Mouse (Mus musculus): ENCODE results near the gene Smim12. TPM values are rescaled to one million over a fixed set of nuclear protein-coding genes. Genes with fewer than 3 reads are reported as not detected.

Gene Smim12
- 60.3 and 61.9 TPM in 2 replicates for polyA plus RNA-seq (2014; fragmentation: Nextera tagmentation; extraction: Ambion mirVana)

DNA sequence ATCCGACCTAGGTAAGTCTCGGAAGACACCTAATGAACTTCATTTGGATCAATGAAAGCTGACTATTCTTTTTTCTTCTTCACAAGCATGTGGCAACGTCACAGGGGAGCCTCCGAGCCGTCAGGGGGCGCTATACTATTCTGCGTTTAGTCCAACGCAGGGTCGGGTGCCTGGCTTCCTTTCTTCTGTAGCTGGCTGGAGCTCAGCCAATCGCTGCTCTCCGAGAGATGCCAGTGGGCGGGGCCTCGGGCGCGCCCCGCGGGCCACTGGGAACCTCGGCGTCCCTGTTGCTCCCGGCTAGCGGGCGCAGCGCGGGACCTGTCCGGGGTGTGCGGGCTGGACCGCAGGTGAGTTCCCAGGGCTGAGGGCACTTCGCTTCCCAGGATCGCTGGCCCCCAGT lies at the start of gene Smim12:
TSS of gene Smim12 (plus strand) at position 233 of the 400 bp plus-strand sequence.
- DNase-seq (ENCODE audit: low spot score) = peak; percentile 100
- Histone ChIP-seq H3K4me1 (replicated peaks; ENCODE audit: control insufficient read depth, insufficient read depth, low read length) (peaks cover 6% of the 10 kb centered on the region), H3K27ac (ENCODE audit: low read depth) (peak within 1 kb of the TSS; percentile 35; the same call in 1 of the 2 replicates), H3K9ac (ENCODE audit: low read length) (peak within 1 kb of the TSS; percentile 93), H3K27me3 (replicated peaks; ENCODE audit: control insufficient read depth, insufficient read depth, low read length) (0 out of 2 replicates have a peak, but pooled peaks cover 3% of the 10 kb centered on the region), H3K4me2 (ENCODE audit: low read length) (peak within 1 kb of the TSS; percentile 83), H3K36me3 (ENCODE audit: control insufficient read depth, insufficient read depth, low read length) (peaks cover 19% of the 10 kb centered on the region), H3K4me3 (ENCODE audit: low read depth, low read length) (peak within 1 kb of the TSS; percentile 100), H3K9me3 (ENCODE audit: control insufficient read depth, low read length) (no peaks in the 10 kb centered on the region)
- under 1% methylated on average over 29 of the region's 29 CpGs for WGBS
- ATAC-seq (replicated peaks; ENCODE audit: low FRiP score, low TSS enrichment, low read depth) = peak; percentile 97

- no peaks in the 10 kb centered on the region for H3K9me3 ChIP-seq (ENCODE audit: control insufficient read depth, low read length)
- H3K27me3 ChIP-seq (replicated peaks; ENCODE audit: control insufficient read depth, insufficient read depth, low read length) = no peaks in the 10 kb centered on the region
- H3K27ac ChIP-seq (ENCODE audit: low read depth) = no peak overlapping the region
- no peaks in the 10 kb centered on the region for H3K36me3 ChIP-seq (ENCODE audit: control insufficient read depth, insufficient read depth, low read length)
- H3K4me3 ChIP-seq (ENCODE audit: low read depth, low read length) = no peak overlapping the region
- no peak overlapping the region for H3K9ac ChIP-seq (ENCODE audit: low read length)
- no peak for ATAC-seq (replicated peaks; ENCODE audit: low FRiP score, low TSS enrichment, low read depth)
- no peak overlapping the region for H3K4me2 ChIP-seq (ENCODE audit: low read length)
- WGBS = 81% methylated on average over 25 of the region's 25 CpGs
- DNase-seq (ENCODE audit: low spot score) = no peak
- no peaks in the 10 kb centered on the region for H3K4me1 ChIP-seq (replicated peaks; ENCODE audit: control insufficient read depth, insufficient read depth, low read length)
These were observed 48.9 kb upstream of the Smim12 start for GRCm38 (mm10) chr4:127194477-127195269.

DNA sequence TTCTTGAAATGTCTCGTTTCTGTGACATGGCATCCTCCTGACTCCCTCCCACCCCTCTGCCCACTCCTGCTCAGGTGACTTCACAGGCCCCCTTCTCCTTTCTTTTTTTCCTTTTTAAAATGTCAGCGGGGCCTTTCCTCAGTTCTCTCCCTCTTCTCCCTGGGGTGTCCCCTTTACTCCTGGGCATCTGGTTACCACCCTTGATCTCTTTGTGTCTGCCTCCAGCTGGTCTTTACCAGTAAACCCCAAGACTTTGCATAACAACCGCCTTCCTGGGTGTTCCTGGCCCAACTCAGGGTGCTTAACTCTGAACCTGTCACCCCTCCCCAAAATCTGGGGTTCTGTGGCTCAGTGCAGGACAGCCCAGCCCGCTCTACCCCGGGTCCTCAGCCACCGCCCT lies 45.0 kb upstream of the Smim12 start:
- Histone ChIP-seq H3K4me2 (ENCODE audit: low read length) (no peak overlapping the region), H3K9ac (ENCODE audit: low read length) (no peak overlapping the region), H3K27me3 (replicated peaks; ENCODE audit: control insufficient read depth, insufficient read depth, low read length) (no peaks in the 10 kb centered on the region), H3K27ac (ENCODE audit: low read depth) (no peak overlapping the region), H3K4me1 (replicated peaks; ENCODE audit: control insufficient read depth, insufficient read depth, low read length) (no peaks in the 10 kb centered on the region), H3K9me3 (ENCODE audit: control insufficient read depth, low read length) (no peaks in the 10 kb centered on the region), H3K36me3 (ENCODE audit: control insufficient read depth, insufficient read depth, low read length) (no peaks in the 10 kb centered on the region), H3K4me3 (ENCODE audit: low read depth, low read length) (no peak overlapping the region)
- ATAC-seq (replicated peaks; ENCODE audit: low FRiP score, low TSS enrichment, low read depth) = no peak
- WGBS = 41% methylated on average over 6 of the region's 6 CpGs
- DNase-seq (ENCODE audit: low spot score) = no peak

DNA sequence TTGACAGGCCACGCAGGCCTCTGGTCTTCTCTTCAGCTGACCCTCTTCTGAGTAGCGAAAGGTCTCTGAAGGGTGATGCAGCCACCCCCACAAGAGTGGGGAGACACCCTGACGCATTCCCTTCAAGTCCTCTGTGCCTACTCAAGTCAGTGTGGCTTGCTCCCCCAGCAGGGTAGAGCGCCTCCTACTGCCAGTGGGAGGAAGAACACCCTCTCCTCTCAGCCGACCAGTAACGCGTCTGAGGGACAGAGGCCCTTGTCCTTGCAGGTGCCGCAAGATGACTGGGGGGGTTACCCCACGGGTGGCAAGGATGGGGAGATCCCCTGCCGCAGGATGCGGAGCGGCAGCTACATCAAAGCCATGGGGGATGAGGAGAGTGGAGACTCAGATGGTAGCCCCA lies 44.2 kb upstream of the Smim12 start:
- WGBS = 62% methylated on average over 12 of the region's 12 CpGs
- Histone ChIP-seq H3K9me3 (ENCODE audit: control insufficient read depth, low read length) (no peaks in the 10 kb centered on the region), H3K36me3 (ENCODE audit: control insufficient read depth, insufficient read depth, low read length) (no peaks in the 10 kb centered on the region), H3K27me3 (replicated peaks; ENCODE audit: control insufficient read depth, insufficient read depth, low read length) (no peaks in the 10 kb centered on the region), H3K4me1 (replicated peaks; ENCODE audit: control insufficient read depth, insufficient read depth, low read length) (no peaks in the 10 kb centered on the region), H3K27ac (ENCODE audit: low read depth) (no peak overlapping the region), H3K4me3 (ENCODE audit: low read depth, low read length) (no peak overlapping the region), H3K4me2 (ENCODE audit: low read length) (no peak overlapping the region), H3K9ac (ENCODE audit: low read length) (no peak overlapping the region)
- DNase-seq (ENCODE audit: low spot score) (no peak), ATAC-seq (replicated peaks; ENCODE audit: low FRiP score, low TSS enrichment, low read depth) (no peak)

DNA sequence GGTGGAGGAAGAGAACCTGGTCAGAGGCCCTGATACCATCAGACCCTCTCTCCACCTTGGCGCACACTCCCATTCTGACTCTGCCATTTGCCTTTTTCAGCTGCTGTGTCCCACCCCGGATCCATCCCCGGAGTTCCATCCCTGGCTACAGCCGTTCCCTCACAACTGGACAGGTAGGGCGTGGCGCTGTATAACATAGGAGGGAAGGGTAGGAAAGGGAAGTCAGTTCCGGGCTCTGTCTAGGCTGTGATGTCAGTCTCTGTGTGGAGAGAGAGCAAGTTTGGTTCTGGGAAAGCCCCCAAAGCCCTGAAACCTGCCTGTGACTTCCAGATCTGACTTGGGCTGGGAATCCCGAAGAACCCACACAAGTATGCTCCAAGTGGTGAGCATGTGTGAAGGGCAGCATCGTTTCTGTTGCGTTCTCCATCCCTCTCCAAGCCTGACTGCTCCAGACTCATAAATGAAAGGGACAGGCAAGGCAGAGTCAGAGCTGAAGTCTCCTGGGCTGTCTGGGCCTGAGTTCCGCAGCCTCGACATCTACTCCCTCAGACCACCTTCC lies 43.3 kb upstream of the Smim12 start:
- Histone ChIP-seq H3K27me3 (replicated peaks; ENCODE audit: control insufficient read depth, insufficient read depth, low read length) (no peaks in the 10 kb centered on the region), H3K4me3 (ENCODE audit: low read depth, low read length) (no peak overlapping the region), H3K27ac (ENCODE audit: low read depth) (no peak overlapping the region), H3K4me2 (ENCODE audit: low read length) (no peak overlapping the region), H3K9ac (ENCODE audit: low read length) (no peak overlapping the region), H3K4me1 (replicated peaks; ENCODE audit: control insufficient read depth, insufficient read depth, low read length) (no peaks in the 10 kb centered on the region), H3K9me3 (ENCODE audit: control insufficient read depth, low read length) (no peaks in the 10 kb centered on the region), H3K36me3 (ENCODE audit: control insufficient read depth, insufficient read depth, low read length) (no peaks in the 10 kb centered on the region)
- ATAC-seq (replicated peaks; ENCODE audit: low FRiP score, low TSS enrichment, low read depth) (no peak), DNase-seq (ENCODE audit: low spot score) (no peak)
- WGBS = 83% methylated on average over 12 of the region's 12 CpGs

DNA sequence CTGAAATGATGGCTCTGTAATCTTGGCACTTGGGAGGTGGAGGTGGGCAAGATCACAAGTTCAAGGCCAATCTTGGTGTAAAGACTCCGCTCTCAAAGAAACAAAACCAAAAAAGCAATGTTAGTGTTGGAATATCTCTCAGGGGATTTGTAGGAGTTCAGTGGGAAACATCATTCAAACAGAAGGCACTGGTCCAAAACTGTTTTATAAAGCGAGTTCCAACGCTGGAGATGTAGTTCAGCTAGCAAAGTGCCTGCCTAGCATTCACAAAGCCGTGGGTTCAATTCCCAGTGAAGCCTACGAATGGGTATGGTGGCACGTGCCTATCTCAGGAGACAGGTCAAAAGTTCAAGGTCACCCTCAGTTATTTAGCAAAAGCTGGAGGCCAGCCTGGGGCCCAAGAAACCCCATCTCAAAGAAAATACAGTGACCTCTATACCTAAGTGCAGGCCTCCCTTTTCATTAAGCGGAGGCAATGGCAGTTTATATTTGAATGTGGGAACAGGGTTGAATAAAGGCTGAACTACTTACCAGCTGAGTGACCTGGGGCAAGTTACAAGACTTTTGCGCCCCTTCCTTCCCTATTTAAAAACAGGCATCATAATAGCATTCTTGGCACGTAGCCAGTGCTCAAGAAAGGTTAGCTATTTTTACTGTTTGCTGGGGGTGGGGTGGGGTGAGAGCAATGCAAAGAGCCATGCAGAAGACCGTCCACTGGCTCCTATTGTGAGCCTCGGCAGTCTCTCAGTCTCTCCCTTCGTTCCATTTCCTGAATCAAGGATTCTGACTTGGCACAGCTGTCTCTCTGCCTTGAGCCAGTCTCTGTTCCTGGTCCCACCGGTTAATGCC lies 42.6 kb upstream of the Smim12 start:
- H3K4me2 ChIP-seq (ENCODE audit: low read length) = no peak overlapping the region
- H3K27ac ChIP-seq (ENCODE audit: low read depth) = no peak overlapping the region
- H3K36me3 ChIP-seq (ENCODE audit: control insufficient read depth, insufficient read depth, low read length) = no peaks in the 10 kb centered on the region
- no peaks in the 10 kb centered on the region for H3K27me3 ChIP-seq (replicated peaks; ENCODE audit: control insufficient read depth, insufficient read depth, low read length)
- no peaks in the 10 kb centered on the region for H3K4me1 ChIP-seq (replicated peaks; ENCODE audit: control insufficient read depth, insufficient read depth, low read length)
- H3K9me3 ChIP-seq (ENCODE audit: control insufficient read depth, low read length) = no peaks in the 10 kb centered on the region
- ATAC-seq (replicated peaks; ENCODE audit: low FRiP score, low TSS enrichment, low read depth) (no peak), DNase-seq (ENCODE audit: low spot score) (no peak)
- H3K4me3 ChIP-seq (ENCODE audit: low read depth, low read length) = no peak overlapping the region
- H3K9ac ChIP-seq (ENCODE audit: low read length) = no peak overlapping the region
- 73% methylated on average over 13 of the region's 13 CpGs for WGBS

GRCm38 (mm10) chr4:127203081-127203480 lies 40.5 kb upstream of the Smim12 start:
- H3K4me2 ChIP-seq (ENCODE audit: low read length) = no peak overlapping the region
- DNase-seq (ENCODE audit: low spot score) (no peak), ATAC-seq (replicated peaks; ENCODE audit: low FRiP score, low TSS enrichment, low read depth) (no peak)
- no peak overlapping the region for H3K27ac ChIP-seq (ENCODE audit: low read depth)
- 100% methylated on average over 1 of the region's 1 CpGs for WGBS
- no peak overlapping the region for H3K4me3 ChIP-seq (ENCODE audit: low read depth, low read length)
- no peak overlapping the region for H3K9ac ChIP-seq (ENCODE audit: low read length)
- no peaks in the 10 kb centered on the region for H3K36me3 ChIP-seq (ENCODE audit: control insufficient read depth, insufficient read depth, low read length)
- H3K4me1 ChIP-seq (replicated peaks; ENCODE audit: control insufficient read depth, insufficient read depth, low read length) = no peaks in the 10 kb centered on the region
- H3K9me3 ChIP-seq (ENCODE audit: control insufficient read depth, low read length) = no peaks in the 10 kb centered on the region
- H3K27me3 ChIP-seq (replicated peaks; ENCODE audit: control insufficient read depth, insufficient read depth, low read length) = no peaks in the 10 kb centered on the region

DNA sequence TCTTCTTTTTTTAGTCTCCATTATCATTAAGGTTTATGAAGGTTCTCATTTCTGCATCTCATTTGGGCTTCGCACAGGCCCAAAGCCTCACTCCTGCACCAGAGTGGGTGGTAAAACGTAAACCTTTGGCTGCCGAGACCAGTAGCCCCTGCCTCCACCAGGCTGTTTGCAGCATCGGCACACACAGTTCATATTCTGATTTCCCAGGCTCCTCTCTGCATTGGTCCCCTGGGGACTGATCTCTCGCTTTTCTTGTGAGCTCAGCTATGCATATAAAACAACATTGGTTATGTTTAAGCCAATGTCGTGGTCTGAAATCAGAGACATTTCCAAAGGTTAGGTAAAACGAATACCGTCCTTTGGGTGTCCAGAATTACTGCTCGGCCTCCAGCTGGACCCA lies 32.3 kb upstream of the Smim12 start:
- ATAC-seq (replicated peaks; ENCODE audit: low FRiP score, low TSS enrichment, low read depth) = no peak
- no peaks in the 10 kb centered on the region for H3K36me3 ChIP-seq (ENCODE audit: control insufficient read depth, insufficient read depth, low read length)

More for the DNA sequence above, 32.3 kb upstream of the Smim12 start:
- DNase-seq (ENCODE audit: low spot score) = no peak
- Histone ChIP-seq H3K4me2 (ENCODE audit: low read length) (no peak overlapping the region), H3K4me3 (ENCODE audit: low read depth, low read length) (no peak overlapping the region), H3K9me3 (ENCODE audit: control insufficient read depth, low read length) (no peaks in the 10 kb centered on the region), H3K27ac (ENCODE audit: low read depth) (no peak overlapping the region), H3K4me1 (replicated peaks; ENCODE audit: control insufficient read depth, insufficient read depth, low read length) (no peaks in the 10 kb centered on the region), H3K27me3 (replicated peaks; ENCODE audit: control insufficient read depth, insufficient read depth, low read length) (peaks cover 20% of the 10 kb centered on the region), H3K9ac (ENCODE audit: low read length) (no peak overlapping the region)
- 79% methylated on average over 9 of the region's 9 CpGs for WGBS
